Mouse (Mus musculus) Patski (cell line): ENCODE measurements around the gene Klhdc8b. TPM values are rescaled to one million over a fixed set of nuclear protein-coding genes. Genes with fewer than 3 reads are reported as not detected.

Source experiments
- ATAC-seq: fragments of 100-300 bp; one replicate; pipeline ENCODE4 v1.8.0; 2021
- CTCF ChIA-PET: fragments of 350-600 bp; sonication (Branson Sonifier 250); formaldehyde crosslinking; loops from one replicate; lab custom pipeline; 2022; ENCODE audit warnings: inconsistent platforms; lab: Charles Lee
- POLR2A ChIA-PET: fragments of 350-600 bp; sonication (Branson Sonifier 250); formaldehyde crosslinking; loops from one replicate; lab custom pipeline; 2022; ENCODE audit warnings: antibody characterized with exemption, inconsistent platforms; lab: Charles Lee
- DNase-seq: peaks from one replicate; pipeline ENCODE4 v3.0.0-alpha.2; 2011; ENCODE audit warnings: low read depth, low spot score
- H3K27me3 ChIP-seq: fragments of 371-371 bp; one replicate; pipeline ENCODE4 v1.5.1; 2021
- CTCF ChIP-seq: fragments of 100-300 bp; IDR thresholded peaks from one replicate; pipeline ENCODE4 v1.5.1; 2021
- in situ Hi-C: fragments of 300-500 bp; cut with MboI; formaldehyde crosslinking; loops from 3 replicates; pipeline ENCODE4 v1.11.1; 2018; ENCODE audit warnings: low pct_unique_long_range_greater_than_20kb, mixed read lengths
- polyA plus RNA-seq: library from polyadenylated mRNA; unstranded; gene quantifications from one replicate; pipeline ENCODE4 v1.2.3, GENCODE M21; 2021

Gene Klhdc8b
- 20.8 TPM for polyA plus RNA-seq

DNA sequence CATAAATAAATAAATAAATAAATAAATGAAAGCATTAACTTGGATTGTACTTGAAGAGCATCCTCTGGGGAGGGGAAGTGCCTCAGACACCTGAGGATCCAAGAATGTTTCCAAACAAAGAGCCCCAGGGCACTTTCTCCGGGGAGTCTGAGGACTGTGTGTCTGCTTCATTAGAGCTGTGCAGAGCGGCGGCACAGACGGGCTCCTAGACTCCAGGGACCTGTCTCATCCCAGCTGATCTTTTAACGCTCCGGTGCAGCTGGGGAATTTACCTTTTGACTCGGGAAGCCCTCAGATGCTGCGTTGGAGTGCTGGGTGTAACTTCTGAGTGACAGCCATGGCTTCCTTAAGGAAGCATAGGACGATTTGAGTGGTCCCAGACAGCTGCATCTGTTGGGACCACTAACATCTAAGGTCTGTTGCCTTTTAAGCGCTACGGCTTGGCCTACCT, at the start of gene Klhdc8b:
Klhdc8b (minus strand) TSS at position 401 of the 451 bp plus-strand sequence.
- DNase-seq, result no peak
- in situ Hi-C loops, result no loop called here
- no peak for ATAC-seq
- POLR2A ChIA-PET, result interaction anchor here (0.6 to 1.6 kb wide), 2 partner anchors 12 to 80 kb away, joined by 3 to 4 read pairs; no protein-coding TSS in a partner anchor
- no peaks in the 10 kb centered on the region for H3K27me3 ChIP-seq
- CTCF ChIA-PET, result interaction anchor here (1.5 kb wide), 1 partner anchor 11 kb away, joined by 3 read pairs; no protein-coding TSS in a partner anchor
- no peak for TF ChIP-seq CTCF

DNA sequence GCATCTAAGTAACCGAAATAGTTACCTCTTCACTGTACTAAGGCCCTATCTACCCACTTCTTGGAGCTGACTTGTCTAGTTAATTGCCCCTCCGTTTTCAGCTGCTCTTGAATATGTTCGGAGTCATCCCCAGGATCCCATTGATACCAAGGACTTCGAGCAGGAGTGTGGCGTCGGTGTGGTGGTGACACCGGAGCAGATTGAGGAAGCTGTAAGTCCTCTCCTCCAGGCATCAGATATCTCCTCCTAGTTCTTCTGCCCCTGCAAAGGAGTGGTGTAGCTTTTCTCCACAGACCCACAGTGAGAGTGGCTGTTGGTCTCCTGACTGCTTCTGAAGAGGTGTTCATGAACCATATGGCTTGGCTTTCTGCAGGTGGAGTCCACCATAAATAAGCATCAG, 47.4 kb upstream of the Klhdc8b start:
- TF ChIP-seq CTCF, result no peak
- no peaks in the 10 kb centered on the region for H3K27me3 ChIP-seq
- CTCF ChIA-PET, result interaction anchor here (0.6 kb wide), 1 partner anchor 1681 kb away, joined by 3 read pairs; no protein-coding TSS in a partner anchor
- in situ Hi-C loops, result no loop called here
- POLR2A ChIA-PET, result interaction anchor here (1.1 kb wide), 1 partner anchor 11 kb away, joined by 3 read pairs; no protein-coding TSS in a partner anchor
- DNase-seq (no peak), ATAC-seq (no peak)

DNA sequence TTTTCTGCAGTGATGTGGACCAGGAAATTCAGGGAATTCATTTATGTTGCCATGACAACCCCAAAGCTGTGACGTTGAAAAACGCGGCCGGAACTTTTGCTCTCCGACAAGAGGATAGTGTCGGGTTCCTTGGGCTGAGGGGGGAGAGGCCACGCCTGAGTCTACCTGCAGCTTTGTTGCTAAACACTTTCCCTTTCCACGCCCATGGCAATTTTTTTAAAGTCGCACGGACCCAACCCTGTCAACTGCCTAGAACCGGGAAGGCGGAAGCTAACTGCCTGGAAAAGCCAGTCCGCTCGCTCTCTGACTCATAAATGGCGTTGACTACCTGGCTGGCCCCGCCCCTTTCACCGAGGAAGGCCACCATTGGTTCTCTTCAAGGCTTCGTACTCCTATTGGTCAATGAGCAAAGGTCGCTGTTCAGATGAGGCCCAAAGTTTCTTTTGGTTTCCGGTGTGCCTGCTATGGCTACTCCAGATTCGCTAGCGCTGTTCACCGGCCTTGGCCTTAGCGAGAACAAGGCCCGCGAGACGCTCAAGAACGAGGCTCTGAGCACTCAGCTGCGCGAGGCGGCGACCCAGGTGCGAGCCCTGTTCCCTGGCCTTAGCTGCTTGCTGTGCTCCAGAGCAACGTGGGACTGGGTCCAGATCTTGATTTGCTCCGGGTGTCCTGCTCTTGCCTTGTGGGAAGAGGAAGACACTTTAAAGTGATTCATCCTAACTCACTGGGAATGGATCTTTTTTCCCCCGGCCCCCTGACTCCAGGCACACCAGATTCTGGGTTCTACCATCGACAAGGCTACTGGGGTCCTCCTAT, 46.4 kb upstream of the Klhdc8b start, which contains the start of gene Qars:
Qars (plus strand) TSS at position 88 of the 816 bp plus-strand sequence.
- TF ChIP-seq CTCF, result no peak
- no peaks in the 10 kb centered on the region for H3K27me3 ChIP-seq
- ATAC-seq (peak; percentile 93), DNase-seq (peak; percentile 89)
- in situ Hi-C loops, result no loop called here
- ChIA-PET POLR2A (interaction anchor here (1.1 to 1.5 kb wide), 3 partner anchors 9 to 18 kb away, joined by 3 to 8 read pairs (median 4); partner anchors contain the start of genes Qrich1 and Usp19), CTCF (no interaction called here)

DNA sequence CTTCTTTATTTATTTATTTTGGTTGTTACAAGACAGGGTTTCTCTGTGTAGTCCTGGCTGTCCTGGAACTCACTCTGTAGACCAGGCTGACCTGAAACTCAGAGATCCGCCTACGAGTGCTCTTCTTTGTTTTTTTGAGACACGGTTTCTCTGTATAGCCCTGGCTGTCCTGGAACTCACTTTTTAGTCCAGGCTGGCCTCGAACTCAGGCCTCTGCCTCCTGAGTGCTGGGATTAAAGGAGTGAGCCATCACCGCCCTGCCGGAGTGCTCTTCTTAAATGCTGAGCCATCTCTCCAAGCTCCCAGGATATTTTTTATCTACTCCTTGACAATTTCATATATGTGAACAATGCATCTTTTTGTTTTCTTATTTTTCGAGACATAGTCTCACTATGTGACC, 45.5 kb upstream of the Klhdc8b start:
- no peaks in the 10 kb centered on the region for H3K27me3 ChIP-seq
- no peak for DNase-seq
- in situ Hi-C loops, result no loop called here
- ATAC-seq, result no peak
- ChIA-PET CTCF (no interaction called here), POLR2A (interaction anchor here (1.5 kb wide), 1 partner anchor 10 kb away, joined by 8 read pairs; the partner anchor contains the start of gene Qrich1)
- TF ChIP-seq CTCF, result no peak

DNA sequence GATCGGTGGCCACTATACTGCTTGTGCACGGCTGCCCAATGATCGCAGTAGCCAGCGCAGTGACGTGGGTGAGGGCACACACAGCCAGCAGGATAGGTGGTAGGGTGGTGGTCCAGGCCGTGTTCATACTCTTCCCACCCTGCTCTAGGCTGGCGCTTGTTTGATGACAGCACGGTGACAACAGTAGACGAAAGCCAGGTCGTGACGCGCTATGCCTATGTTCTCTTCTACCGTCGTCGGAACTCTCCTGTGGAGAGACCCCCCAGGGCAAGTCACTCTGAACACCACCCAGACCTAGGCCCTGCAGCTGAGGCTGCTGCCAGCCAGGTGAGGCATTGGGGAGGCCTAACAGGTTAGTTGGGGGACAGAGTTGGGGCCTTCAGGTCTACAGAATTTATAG, 38.6 kb upstream of the Klhdc8b start:
- no peaks in the 10 kb centered on the region for H3K27me3 ChIP-seq
- CTCF ChIA-PET, result interaction anchor here (1.0 kb wide), 1 partner anchor 13 kb away, joined by 3 read pairs; no protein-coding TSS in a partner anchor
- no peak for TF ChIP-seq CTCF
- in situ Hi-C loops, result no loop called here
- DNase-seq (no peak), ATAC-seq (no peak)
- POLR2A ChIA-PET, result interaction anchor here (1.5 kb wide), 1 partner anchor 15 kb away, joined by 3 read pairs; no protein-coding TSS in a partner anchor

DNA sequence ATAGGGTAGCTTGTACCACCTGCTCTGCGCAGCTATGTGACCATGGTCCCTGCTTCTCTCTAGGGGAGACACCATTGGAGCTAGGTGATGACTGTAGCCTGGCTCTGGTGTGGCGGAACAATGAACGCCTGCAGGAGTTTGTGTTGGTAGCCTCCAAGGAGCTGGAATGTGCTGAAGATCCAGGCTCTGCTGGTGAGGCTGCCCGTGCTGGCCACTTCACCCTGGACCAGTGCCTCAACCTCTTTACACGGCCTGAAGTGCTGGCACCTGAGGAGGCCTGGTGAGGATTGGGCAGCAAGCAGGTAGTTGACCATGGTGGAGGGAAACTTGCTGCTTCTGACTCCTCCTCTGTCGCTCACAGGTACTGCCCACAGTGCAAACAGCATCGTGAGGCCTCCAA, 37.9 kb upstream of the Klhdc8b start:
- no peaks in the 10 kb centered on the region for H3K27me3 ChIP-seq
- no peak for ATAC-seq
- ChIA-PET POLR2A (interaction anchor here (1.5 kb wide), 1 partner anchor 16 kb away, joined by 3 read pairs; no protein-coding TSS in a partner anchor), CTCF (no interaction called here)
- no peak for TF ChIP-seq CTCF
- in situ Hi-C loops, result no loop called here
- no peak for DNase-seq

DNA sequence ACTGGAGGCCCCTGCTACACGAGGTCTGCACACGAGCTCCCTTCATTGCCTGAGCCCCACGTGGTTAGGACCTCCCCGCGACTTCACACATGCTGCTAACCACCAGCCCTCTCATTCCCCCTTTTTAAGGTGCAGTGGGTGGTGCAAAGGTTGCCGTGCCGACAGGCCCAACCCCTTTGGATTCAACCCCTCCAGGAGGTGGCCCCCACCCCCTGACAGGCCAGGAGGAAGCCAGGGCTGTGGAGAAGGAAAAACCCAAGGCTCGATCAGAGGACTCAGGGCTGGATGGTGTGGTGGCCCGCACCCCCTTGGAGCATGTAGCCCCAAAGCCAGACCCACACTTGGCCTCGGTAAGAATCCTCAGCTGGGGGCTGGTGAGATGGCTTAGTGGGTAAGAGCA, 33.5 kb upstream of the Klhdc8b start:
- no peak for DNase-seq
- in situ Hi-C loops, result no loop called here
- ChIA-PET CTCF (interaction anchor here (0.7 kb wide), 1 partner anchor 20 kb away, joined by 3 read pairs; no protein-coding TSS in a partner anchor), POLR2A (interaction anchor here (1.4 kb wide), 1 partner anchor 8 kb away, joined by 3 read pairs; no protein-coding TSS in a partner anchor)
- no peaks in the 10 kb centered on the region for H3K27me3 ChIP-seq
- no peak for ATAC-seq
- TF ChIP-seq CTCF, result no peak

DNA sequence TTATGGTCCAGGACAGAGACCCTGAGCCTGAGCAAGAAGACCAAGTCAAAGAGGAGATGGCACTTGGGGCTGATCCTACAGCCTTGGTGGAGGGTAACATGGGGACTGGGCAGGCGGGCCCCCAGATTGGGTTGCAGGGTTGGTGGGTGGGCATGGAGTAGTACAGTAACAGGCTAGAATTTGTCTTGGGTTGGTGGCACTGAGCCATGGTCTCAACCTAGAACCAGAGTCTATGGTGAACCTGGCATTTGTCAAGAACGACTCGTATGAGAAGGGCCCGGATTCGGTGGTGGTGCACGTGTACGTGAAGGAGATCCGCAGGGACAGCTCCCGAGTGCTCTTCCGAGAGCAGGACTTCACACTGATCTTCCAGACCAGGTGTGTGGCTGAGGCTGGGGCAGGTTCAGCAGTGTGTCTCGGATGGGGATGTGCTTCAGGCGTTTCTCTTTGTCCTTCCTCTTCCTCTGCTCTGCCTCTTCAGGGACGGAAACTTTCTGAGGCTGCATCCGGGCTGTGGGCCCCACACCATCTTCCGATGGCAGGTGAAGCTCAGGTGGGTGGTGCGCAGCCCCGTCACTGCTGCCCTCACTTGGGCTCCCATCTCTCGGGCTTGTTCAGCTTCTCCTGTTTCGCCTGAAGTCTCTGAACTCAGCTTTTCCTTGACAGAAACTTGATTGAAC, 32.9 kb upstream of the Klhdc8b start:
- ChIA-PET CTCF (interaction anchor here (0.7 kb wide), 1 partner anchor 20 kb away, joined by 3 read pairs; no protein-coding TSS in a partner anchor), POLR2A (interaction anchor here (1.4 kb wide), 1 partner anchor 9 kb away, joined by 3 read pairs; no protein-coding TSS in a partner anchor)
- no peak for DNase-seq
- in situ Hi-C loops, result no loop called here
- TF ChIP-seq CTCF, result no peak
- ATAC-seq, result no peak
- no peaks in the 10 kb centered on the region for H3K27me3 ChIP-seq

DNA sequence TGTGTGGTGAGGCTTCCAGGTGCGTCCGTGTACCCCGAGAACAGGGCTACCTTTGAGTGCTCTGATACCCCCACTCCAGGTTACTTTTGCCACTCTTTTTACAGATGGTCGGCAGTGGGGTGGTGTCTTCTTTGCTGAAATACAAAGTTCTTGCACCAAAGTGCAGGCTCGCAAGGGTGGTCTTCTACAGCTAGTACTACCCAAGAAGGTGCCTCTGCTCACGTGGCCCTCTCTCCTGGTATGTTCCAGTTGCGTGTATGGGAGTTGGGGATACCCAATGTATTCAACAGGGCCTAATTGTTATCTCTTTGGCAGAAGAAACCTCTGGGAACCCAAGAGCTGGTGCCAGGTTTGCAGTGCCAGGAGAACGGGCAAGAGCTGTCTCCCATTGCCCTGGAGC, 31.9 kb upstream of the Klhdc8b start:
- no peaks in the 10 kb centered on the region for H3K27me3 ChIP-seq
- CTCF ChIA-PET, result no interaction called here
- POLR2A ChIA-PET, result interaction anchor here (1.4 to 5.5 kb wide), 2 partner anchors 10 to 13 kb away, joined by 3 to 30 read pairs; partner anchors contain the start of gene Lamb2
- ATAC-seq, result no peak
- in situ Hi-C loops, result no loop called here
- no peak for TF ChIP-seq CTCF
- DNase-seq, result no peak
